Mouse (Mus musculus): ENCODE data around the gene Gcg. TPM values are rescaled to one million over a fixed set of nuclear protein-coding genes. Genes with fewer than 3 reads are reported as not detected.

Gene Gcg
- total and polyA plus RNA-seq, 3 experiments: 0.17 TPM; not detected in 2

DNA sequence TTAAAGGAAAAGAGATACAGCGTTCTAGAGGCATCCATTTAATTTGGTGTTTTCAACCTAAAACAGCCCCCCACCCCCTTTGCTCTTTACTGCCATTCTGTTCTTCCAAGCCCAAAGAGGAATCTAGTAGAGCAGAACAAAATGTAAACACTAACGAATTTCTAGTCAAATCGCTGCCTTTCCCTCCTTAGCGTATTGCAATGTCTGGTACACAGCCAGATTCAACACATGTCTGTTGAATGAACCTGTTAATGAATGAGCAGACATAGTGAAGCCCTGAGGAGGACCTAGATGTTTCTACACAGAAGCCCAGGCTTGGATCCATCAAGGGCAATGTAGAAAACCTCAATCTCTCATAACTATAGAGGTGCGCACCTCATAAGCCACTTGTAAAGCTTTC, 15.4 kb upstream of the Gcg start:
- H3K9ac ChIP-seq (ENCODE audit: insufficient read depth, low read depth): no peak overlapping the region
- no peaks in the 10 kb centered on the region; a peak in 1 of 4 replicates for H3K4me1 ChIP-seq (ENCODE audit: control insufficient read depth in 1 of 2, insufficient read depth in 2 of 2)
- no peaks in the 10 kb centered on the region for H3K9me3 ChIP-seq (replicated peaks; ENCODE audit: low read length)
- H3K27me3 ChIP-seq (replicated peaks): no peaks in the 10 kb centered on the region
- dilution Hi-C loops (cut with MboI; ENCODE audit: extremely low pct_ligation_motif_present, extremely low pct_unique_long_range_greater_than_20kb, low sequenced_read_pairs): no loop called here
- H3K4me2 ChIP-seq (ENCODE audit: insufficient read depth, low read depth, poor library complexity, severe bottlenecking): no peak overlapping the region
- H3K27ac ChIP-seq (ENCODE audit: insufficient read depth, low read depth): no peak overlapping the region
- in situ Hi-C loops (cut with MboI; ENCODE audit: low pct_ligation_motif_present, low pct_unique_long_range_greater_than_20kb, low sequenced_read_pairs): no loop called here
- H3K4me3 ChIP-seq (replicated peaks in 1 of 3; ENCODE audit: low read depth in 2 of 3, low read length in 2 of 3, poor library complexity in 1 of 3): no peak overlapping the region
- H3K79me2 ChIP-seq (replicated peaks; ENCODE audit: control insufficient read depth, extremely low read depth, insufficient read depth, poor library complexity, severe bottlenecking): no peaks in the 10 kb centered on the region
- DNase-seq (ENCODE audit: extremely low read depth): no peak
- TF ChIP-seq TBP (conservative IDR thresholded peaks at IDR 0.05; ENCODE audit: low read depth, low read length) (no peak), RAD21 (IDR thresholded peaks at IDR 0.05; ENCODE audit: low read depth, low read length) (no peak), KAT2A (IDR thresholded peaks at IDR 0.05; ENCODE audit: insufficient replicate concordance, low read length) (no peak), ETS1 (conservative IDR thresholded peaks at IDR 0.05; ENCODE audit: low read depth, low read length) (no peak), SMC3 (IDR thresholded peaks at IDR 0.05; ENCODE audit: low read depth, low read length) (no peak), JUND (conservative IDR thresholded peaks at IDR 0.05; ENCODE audit: low read depth, low read length) (no peak), USF1 (IDR thresholded peaks at IDR 0.05; ENCODE audit: low read depth, low read length) (no peak), POLR2A (IDR thresholded peaks at IDR 0.05; ENCODE audit: low read depth, low read length) (no peak), EP300 (IDR thresholded peaks at IDR 0.05; ENCODE audit: low read length) (no peak), JUN (IDR thresholded peaks at IDR 0.05; ENCODE audit: insufficient read depth, low read depth, low read length) (no peak), ELF1 (IDR thresholded peaks at IDR 0.05; ENCODE audit: low read depth, low read length) (no peak)
- no peaks in the 10 kb centered on the region for H3K36me3 ChIP-seq (replicated peaks in 1 of 2; ENCODE audit: control insufficient read depth in 1 of 2, insufficient read depth in 1 of 2, low read length in 1 of 2)

DNA sequence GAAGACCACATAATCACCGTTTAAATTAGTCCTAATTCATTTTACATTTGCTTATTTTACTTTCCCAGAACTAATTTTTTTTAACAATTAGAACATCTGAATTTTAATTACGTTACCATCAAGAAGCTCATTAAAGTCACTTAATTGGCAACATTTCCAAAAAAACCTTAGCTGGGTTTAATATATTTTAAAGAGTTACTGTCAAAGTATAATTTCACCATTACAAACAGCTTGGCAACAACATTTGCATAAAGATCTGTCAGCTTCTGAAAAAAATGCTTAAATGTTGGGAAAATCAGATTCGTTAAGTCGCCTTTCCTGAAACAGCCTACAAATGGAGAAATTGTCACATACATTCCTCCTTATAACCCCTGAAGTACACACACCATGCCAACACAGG, 14.6 kb upstream of the Gcg start:
- no peaks in the 10 kb centered on the region for H3K36me3 ChIP-seq (replicated peaks in 1 of 2; ENCODE audit: control insufficient read depth in 1 of 2, insufficient read depth in 1 of 2, low read length in 1 of 2)
- H3K27ac ChIP-seq (ENCODE audit: insufficient read depth, low read depth): no peak overlapping the region
- dilution Hi-C loops (cut with MboI; ENCODE audit: extremely low pct_ligation_motif_present, extremely low pct_unique_long_range_greater_than_20kb, low sequenced_read_pairs) (no loop called here), in situ Hi-C loops (cut with MboI; ENCODE audit: low pct_ligation_motif_present, low pct_unique_long_range_greater_than_20kb, low sequenced_read_pairs) (no loop called here)
- H3K4me2 ChIP-seq (ENCODE audit: insufficient read depth, low read depth, poor library complexity, severe bottlenecking): no peak overlapping the region
- no peak overlapping the region for H3K4me3 ChIP-seq (replicated peaks in 1 of 3; ENCODE audit: low read depth in 2 of 3, low read length in 2 of 3, poor library complexity in 1 of 3)
- no peak for DNase-seq (ENCODE audit: extremely low read depth)
- H3K4me1 ChIP-seq (ENCODE audit: control insufficient read depth in 1 of 2, insufficient read depth in 2 of 2): no peaks in the 10 kb centered on the region; a peak in 1 of 4 replicates
- no peak overlapping the region for H3K9ac ChIP-seq (ENCODE audit: insufficient read depth, low read depth)
- H3K9me3 ChIP-seq (replicated peaks; ENCODE audit: low read length): no peaks in the 10 kb centered on the region
- TF ChIP-seq USF2 (conservative IDR thresholded peaks at IDR 0.05; ENCODE audit: low read depth, low read length) (no peak), PAX5 (IDR thresholded peaks at IDR 0.05; ENCODE audit: low read length) (no peak), CHD1 (IDR thresholded peaks at IDR 0.05; ENCODE audit: low read depth, low read length) (no peak), MEF2A (IDR thresholded peaks at IDR 0.05; ENCODE audit: borderline replicate concordance, low read depth, low read length) (no peak), POLR2A (IDR thresholded peaks at IDR 0.05; ENCODE audit: low read depth, low read length) (no peak), SIN3A (IDR thresholded peaks at IDR 0.05; ENCODE audit: low read length) (no peak), GABPA (IDR thresholded peaks at IDR 0.05; ENCODE audit: insufficient replicate concordance, low read depth, low read length) (no peak), JUN (IDR thresholded peaks at IDR 0.05; ENCODE audit: insufficient read depth, low read depth, low read length) (no peak), ETS1 (conservative IDR thresholded peaks at IDR 0.05; ENCODE audit: low read depth, low read length) (no peak), CHD2 (IDR thresholded peaks at IDR 0.05; ENCODE audit: low read length) (no peak), MXI1 (IDR thresholded peaks at IDR 0.05; ENCODE audit: low read depth, low read length) (no peak), JUND (conservative IDR thresholded peaks at IDR 0.05; ENCODE audit: low read depth, low read length) (no peak), CTCF (conservative IDR thresholded peaks at IDR 0.05 in 1 of 2, IDR thresholded peaks at IDR 0.05 in 1 of 2; ENCODE audit: low read depth in 2 of 2, low read length in 2 of 2) (no peak), USF1 (IDR thresholded peaks at IDR 0.05; ENCODE audit: low read depth, low read length) (no peak), HCFC1 (IDR thresholded peaks at IDR 0.05; ENCODE audit: low read depth, low read length) (no peak), NELFE (IDR thresholded peaks at IDR 0.05; ENCODE audit: low read depth, low read length) (no peak), E2F4 (IDR thresholded peaks at IDR 0.05; ENCODE audit: insufficient replicate concordance, low read depth, low read length) (no peak), MAFK (IDR thresholded peaks at IDR 0.05; ENCODE audit: insufficient replicate concordance, low read length) (no peak)
- no peaks in the 10 kb centered on the region for H3K79me2 ChIP-seq (replicated peaks; ENCODE audit: control insufficient read depth, extremely low read depth, insufficient read depth, poor library complexity, severe bottlenecking)
- H3K27me3 ChIP-seq (replicated peaks): no peaks in the 10 kb centered on the region
